Mouse (Mus musculus) kidney, postnatal 0 days (tissue): ENCODE data around the gene Wdr31. TPM values are rescaled to one million over a fixed set of nuclear protein-coding genes. Genes with fewer than 3 reads are reported as not detected.
"Not testable (repeated sequence)": the region's sequence is repeated elsewhere in the genome, so short reads cannot be mapped to it uniquely, and the experiment has no call there.

Experiments used
- ATAC-seq: fragments of 200-750 bp; cut with Nextera tagmentation; replicated peaks from 2 replicates; pipeline ENCODE4 v1.8.0; 2017; ENCODE audit warnings: low read depth, moderate number of reproducible peaks, moderate TSS enrichment, moderate library complexity; ENCODE audit not compliant: low FRiP score
- DNase-seq: peaks from one replicate; pipeline ENCODE4 v3.0.0-alpha.2; 2016; ENCODE audit warnings: low spot score
- H3K27ac ChIP-seq: fragments of 300-500 bp; sonication (generic); 2 replicates; pipeline ENCODE4 v1.5.1; 2014; ENCODE audit warnings: mild to moderate bottlenecking
- H3K27me3 ChIP-seq: fragments of 300-500 bp; sonication (generic); 2 replicates; pipeline ENCODE4 v1.6.1; 2014; ENCODE audit warnings: low read length, mixed read lengths; ENCODE audit not compliant: insufficient read depth
- H3K36me3 ChIP-seq: fragments of 300-500 bp; sonication (generic); 2 replicates; pipeline ENCODE4 v1.6.1; 2014; ENCODE audit warnings: low read length, mixed read lengths; ENCODE audit not compliant: insufficient read depth
- H3K4me1 ChIP-seq: fragments of 300-500 bp; sonication (generic); replicated peaks from 2 replicates; pipeline ENCODE4 v1.6.1; 2014; ENCODE audit warnings: antibody characterized with exemption, low read length, mixed read lengths; ENCODE audit not compliant: insufficient read depth
- H3K4me2 ChIP-seq: fragments of 300-500 bp; sonication (generic); 2 replicates; pipeline ENCODE4 v1.6.1; 2014; ENCODE audit warnings: mild to moderate bottlenecking, low read length, moderate library complexity, mixed read lengths
- H3K4me3 ChIP-seq: fragments of 300-500 bp; sonication (generic); replicated peaks from 2 replicates; pipeline ENCODE4 v1.5.1; 2014; ENCODE audit warnings: low read depth, low read length
- H3K9ac ChIP-seq: fragments of 300-500 bp; sonication (generic); 2 replicates; pipeline ENCODE4 v1.6.1; 2014; ENCODE audit warnings: low read depth, low read length
- H3K9me3 ChIP-seq: fragments of 300-500 bp; sonication (generic); replicated peaks from 2 replicates; pipeline ENCODE4 v1.6.1; 2016; ENCODE audit warnings: low read length, inconsistent platforms, mixed read lengths
- CTCF ChIP-seq: IDR thresholded peaks from 2 replicates; pipeline ENCODE4 v1.5.1; 2016; ENCODE audit warnings: antibody characterized with exemption, low read depth, mild to moderate bottlenecking, moderate library complexity
- WGBS: fragments of 180-500 bp; shearing (Covaris S2); extraction: QIAGEN DNeasy Blood & Tissue Kit; methylation state at CpG from one replicate; pipeline ENCODE4 v1.1.7; 2014; 5-methylcytosine and 5-hydroxymethylcytosine counted together
- polyA plus RNA-seq: library from polyadenylated mRNA; unstranded; fragments of >200 nt; fragmentation: Nextera tagmentation; extraction: Ambion mirVana; gene quantifications from 2 replicates; pipeline ENCODE4 v1.2.1, GENCODE M21; 2015

The Wdr31 gene
- polyA plus RNA-seq, 1 experiment from 2014 or later: 10.1 TPM

GRCm38 (mm10) chr4:62479937-62480708 lies 9.4 kb upstream of the Wdr31 start, which contains the start of gene Bspry:
Bspry (plus strand) TSS chr4:62480053.
- Histone ChIP-seq H3K4me3 (peak within 1 kb of the TSS; percentile 57), H3K36me3 (no peaks in the 10 kb centered on the region), H3K27ac (peak within 1 kb of the TSS; percentile 73), H3K4me1 (no peaks in the 10 kb centered on the region), H3K9me3 (no peaks in the 10 kb centered on the region), H3K9ac (peak within 1 kb of the TSS; percentile 64), H3K4me2 (peak within 1 kb of the TSS; percentile 78), H3K27me3 (no peaks in the 10 kb centered on the region)
- ATAC-seq (peak; percentile 93), DNase-seq (peak; percentile 71)
- TF ChIP-seq CTCF: no peak
- under 1% methylated on average over 69 of the region's 71 CpGs for WGBS

- not testable (repeated sequence) for ATAC-seq, H3K9ac ChIP-seq, H3K27me3 ChIP-seq, H3K9me3 ChIP-seq, H3K36me3 ChIP-seq, H3K4me1 ChIP-seq, DNase-seq
- Histone ChIP-seq H3K4me2 (peak overlapping the region; percentile 78), H3K4me3 (peak overlapping the region; percentile 57), H3K27ac (peak overlapping the region; percentile 73)
- WGBS: 13% methylated on average over 11 of the region's 11 CpGs
- TF ChIP-seq CTCF: peak; percentile 76
These were observed 8.9 kb upstream of the Wdr31 start for GRCm38 (mm10) chr4:62479593-62479936.

GRCm38 (mm10) chr4:62477542-62478244 lies 7.0 kb upstream of the Wdr31 start:
- DNase-seq (no peak), ATAC-seq (no peak)
- Histone ChIP-seq H3K9ac (no peak overlapping the region), H3K36me3 (no peaks in the 10 kb centered on the region), H3K27ac (no peak overlapping the region), H3K4me3 (no peak overlapping the region), H3K4me1 (no peaks in the 10 kb centered on the region), H3K4me2 (no peak overlapping the region), H3K9me3 (no peaks in the 10 kb centered on the region), H3K27me3 (no peaks in the 10 kb centered on the region)
- TF ChIP-seq CTCF: no peak
- 82% methylated on average over 6 of the region's 6 CpGs for WGBS

GRCm38 (mm10) chr4:62475793-62476192 lies 5.1 kb upstream of the Wdr31 start:
- no peak for ATAC-seq
- Histone ChIP-seq H3K9ac (no peak overlapping the region), H3K4me1 (no peaks in the 10 kb centered on the region), H3K9me3 (no peaks in the 10 kb centered on the region), H3K27ac (peak overlapping the region; percentile 19; the same call in 1 of the 2 replicates), H3K4me2 (no peak overlapping the region), H3K36me3 (no peaks in the 10 kb centered on the region), H3K27me3 (no peaks in the 10 kb centered on the region), H3K4me3 (no peak overlapping the region)
- no peak for TF ChIP-seq CTCF
- no peak for DNase-seq
- WGBS: 70% methylated on average over 6 of the region's 6 CpGs

GRCm38 (mm10) chr4:62475131-62475530 lies 4.4 kb upstream of the Wdr31 start:
- no peaks in the 10 kb centered on the region for H3K27me3 ChIP-seq
- H3K4me3 ChIP-seq: no peak overlapping the region
- no peak overlapping the region for H3K4me2 ChIP-seq
- 60% methylated on average over 2 of the region's 2 CpGs for WGBS
- H3K9ac ChIP-seq: no peak overlapping the region
- H3K27ac ChIP-seq: no peak overlapping the region
- H3K36me3 ChIP-seq: no peaks in the 10 kb centered on the region
- H3K9me3 ChIP-seq: no peaks in the 10 kb centered on the region
- no peak for TF ChIP-seq CTCF
- DNase-seq: no peak
- no peaks in the 10 kb centered on the region for H3K4me1 ChIP-seq
- ATAC-seq: no peak

- no peak for DNase-seq
- no peak overlapping the region for H3K4me2 ChIP-seq
- WGBS: 90% methylated on average over 2 of the region's 2 CpGs
- ATAC-seq: no peak
- no peak overlapping the region for H3K4me3 ChIP-seq
- H3K9ac ChIP-seq: no peak overlapping the region
- no peaks in the 10 kb centered on the region for H3K36me3 ChIP-seq
- H3K9me3 ChIP-seq: no peaks in the 10 kb centered on the region
- no peak overlapping the region for H3K27ac ChIP-seq
- no peak for TF ChIP-seq CTCF
- H3K4me1 ChIP-seq: no peaks in the 10 kb centered on the region
- no peaks in the 10 kb centered on the region for H3K27me3 ChIP-seq
These were observed 1.4 kb upstream of the Wdr31 start for GRCm38 (mm10) chr4:62472071-62472470.
